Mouse (Mus musculus) megakaryocyte, embryonic 14.5 days (primary cell): Measurements from ENCODE around the gene Slc34a2.

Source experiments
- FLI1 ChIP-seq: IDR thresholded peaks from 2 replicates; pipeline ENCODE4 v1.6.1; 2012; ENCODE audit warnings: low read length, inconsistent platforms, mixed read lengths
- GATA1 ChIP-seq: IDR thresholded peaks from 3 replicates; pipeline ENCODE4 v1.6.1; 2012; ENCODE audit warnings: mixed read lengths, low read length, inconsistent platforms, borderline replicate concordance

- no peak for TF ChIP-seq GATA1
- no peak for TF ChIP-seq FLI1
These were observed 75.1 kb downstream of the Slc34a2 start for GRCm38 (mm10) chr5:53112942-53113341.
